Mouse (Mus musculus) embryonic facial prominence, embryonic 15.5 days (tissue): ENCODE measurements around the gene 9930111J21Rik1. TPM values are rescaled to one million over a fixed set of nuclear protein-coding genes. Genes with fewer than 3 reads are reported as not detected.
"Not testable (repeated sequence)": the region's sequence is repeated elsewhere in the genome, so short reads cannot be mapped to it uniquely, and the experiment has no call there.

Experiments
- ATAC-seq: fragments of 200-750 bp; cut with Nextera tagmentation; 2 replicates; pipeline ENCODE4 v1.8.0; 2017; ENCODE audit warnings: low read depth, moderate TSS enrichment; ENCODE audit not compliant: insufficient number of reproducible peaks, low FRiP score, low TSS enrichment
- H3K27ac ChIP-seq: fragments of 300-500 bp; sonication (generic); replicated peaks from 2 replicates; pipeline ENCODE4 v1.5.1; 2015; ENCODE audit warnings: mild to moderate bottlenecking, inconsistent platforms
- H3K27me3 ChIP-seq: fragments of 300-500 bp; sonication (generic); 2 replicates; pipeline ENCODE4 v1.6.1; 2015; ENCODE audit warnings: inconsistent platforms
- H3K36me3 ChIP-seq: fragments of 300-500 bp; sonication (generic); 2 replicates; pipeline ENCODE4 v1.6.1; 2015; ENCODE audit warnings: mild to moderate bottlenecking, inconsistent platforms
- H3K4me1 ChIP-seq: fragments of 300-500 bp; sonication (generic); 2 replicates; pipeline ENCODE4 v1.6.1; 2015; ENCODE audit warnings: inconsistent platforms
- H3K4me2 ChIP-seq: fragments of 300-500 bp; sonication (generic); replicated peaks from 2 replicates; pipeline ENCODE4 v1.6.1; 2015; ENCODE audit warnings: mild to moderate bottlenecking, inconsistent platforms
- H3K4me3 ChIP-seq: fragments of 300-500 bp; sonication (generic); replicated peaks from 2 replicates; pipeline ENCODE4 v1.5.1; 2015; ENCODE audit warnings: mild to moderate bottlenecking, inconsistent platforms
- H3K9ac ChIP-seq: fragments of 300-500 bp; sonication (generic); 2 replicates; pipeline ENCODE4 v1.6.1; 2015; ENCODE audit warnings: inconsistent platforms
- H3K9me3 ChIP-seq: fragments of 300-500 bp; sonication (generic); replicated peaks from 2 replicates; pipeline ENCODE4 v1.6.1; 2016; ENCODE audit warnings: inconsistent platforms
- WGBS: fragments of 180-500 bp; shearing (Covaris S2); methylation state at CpG from one replicate; pipeline ENCODE4 v1.1.7; 2015; 5-methylcytosine and 5-hydroxymethylcytosine counted together
- polyA plus RNA-seq: library from polyadenylated mRNA; unstranded; fragments of >200 nt; fragmentation: Nextera tagmentation; extraction: Ambion mirVana; gene quantifications from 2 replicates; pipeline ENCODE4 v1.2.1, GENCODE M21; 2015

Gene 9930111J21Rik1
- polyA plus RNA-seq, 1 experiment from 2014 or later: 0.49 TPM

DNA sequence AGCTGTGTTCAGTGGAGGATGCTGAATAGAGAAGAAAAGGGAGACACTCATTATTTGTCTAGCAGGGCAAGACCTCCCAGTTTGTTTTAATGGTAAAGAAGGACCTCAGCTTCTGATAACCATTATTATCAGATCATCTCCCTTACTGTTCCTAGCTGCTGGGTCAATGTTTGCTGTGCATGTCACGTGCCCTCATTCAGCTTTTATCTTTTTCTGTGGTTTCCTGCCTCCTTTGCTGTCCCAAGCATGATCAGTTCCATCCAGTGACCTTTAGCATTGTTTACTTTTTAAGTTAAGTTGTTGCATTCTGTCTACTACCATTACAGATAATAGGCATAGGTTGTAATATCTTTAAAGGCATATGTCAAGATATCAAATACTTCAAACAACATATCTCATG lies 70.7 kb downstream of the 9930111J21Rik1 start:
- ATAC-seq: no peak

DNA sequence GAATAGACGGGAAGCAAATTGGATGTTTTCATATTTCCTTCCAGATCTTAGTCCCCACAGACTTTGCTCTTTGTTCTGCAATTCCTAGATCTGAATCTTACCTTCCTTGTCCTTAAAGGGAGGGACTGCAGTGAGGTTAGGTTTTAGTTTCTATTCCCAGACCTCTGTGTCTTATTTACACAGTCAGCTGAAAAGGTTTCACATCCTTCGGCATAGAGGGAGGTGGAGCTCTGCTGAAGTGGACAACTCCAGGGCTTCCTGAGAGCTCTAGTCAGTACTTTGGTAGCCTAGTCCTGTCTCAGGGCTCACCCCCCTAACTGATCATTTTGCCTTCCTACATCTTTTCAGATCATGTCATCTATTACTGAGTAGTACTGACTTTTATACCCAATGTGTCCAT lies 77.2 kb downstream of the 9930111J21Rik1 start, which contains the start of gene Gm5431:
Gene Gm5431, minus strand, starts transcription at position 194 of the 400 bp plus-strand sequence.
- Histone ChIP-seq H3K36me3 (no peaks in the 10 kb centered on the region), H3K4me3 (no peak within 1 kb of the TSS), H3K9me3 (no peaks in the 10 kb centered on the region), H3K4me2 (no peak within 1 kb of the TSS), H3K27ac (no peak within 1 kb of the TSS), H3K4me1 (no peaks in the 10 kb centered on the region), H3K27me3 (no peaks in the 10 kb centered on the region), H3K9ac (no peak within 1 kb of the TSS)
- no peak for ATAC-seq
- WGBS: 53% methylated on average over 2 of the region's 2 CpGs

More for the DNA sequence above, 70.7 kb downstream of the 9930111J21Rik1 start:
- no peaks in the 10 kb centered on the region for H3K36me3 ChIP-seq
- WGBS: 47% methylated on average over 1 of the region's 1 CpGs
- no peaks in the 10 kb centered on the region for H3K9me3 ChIP-seq
- no peak overlapping the region for H3K4me2 ChIP-seq
- H3K4me1 ChIP-seq: no peaks in the 10 kb centered on the region
- no peaks in the 10 kb centered on the region for H3K27me3 ChIP-seq
- no peak overlapping the region for H3K9ac ChIP-seq
- H3K27ac ChIP-seq: no peak overlapping the region
- H3K4me3 ChIP-seq: no peak overlapping the region

DNA sequence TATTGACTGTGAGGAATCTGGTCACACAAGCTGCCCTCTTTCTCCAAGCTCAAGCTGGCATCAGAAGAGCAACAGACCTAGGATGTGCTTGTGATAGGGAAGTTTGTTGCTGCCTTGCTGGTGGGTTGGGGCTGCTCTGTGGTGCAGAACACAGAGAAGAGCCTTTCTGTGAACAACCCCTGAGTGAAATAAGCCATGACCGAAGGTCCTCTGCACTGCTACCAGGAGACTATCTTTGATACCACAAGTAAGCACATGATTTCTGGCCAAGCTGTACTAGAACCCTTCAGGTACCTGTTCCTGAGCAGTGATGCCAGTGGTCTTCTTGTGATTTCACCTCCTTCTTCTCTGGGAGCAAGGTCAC lies 77.6 kb downstream of the 9930111J21Rik1 start:
- H3K9me3 ChIP-seq, H3K4me2 ChIP-seq, ATAC-seq, H3K27ac ChIP-seq, H3K27me3 ChIP-seq, H3K36me3 ChIP-seq, H3K9ac ChIP-seq, H3K4me3 ChIP-seq, H3K4me1 ChIP-seq: not testable (repeated sequence)
- 90% methylated on average over 1 of the region's 1 CpGs for WGBS

DNA sequence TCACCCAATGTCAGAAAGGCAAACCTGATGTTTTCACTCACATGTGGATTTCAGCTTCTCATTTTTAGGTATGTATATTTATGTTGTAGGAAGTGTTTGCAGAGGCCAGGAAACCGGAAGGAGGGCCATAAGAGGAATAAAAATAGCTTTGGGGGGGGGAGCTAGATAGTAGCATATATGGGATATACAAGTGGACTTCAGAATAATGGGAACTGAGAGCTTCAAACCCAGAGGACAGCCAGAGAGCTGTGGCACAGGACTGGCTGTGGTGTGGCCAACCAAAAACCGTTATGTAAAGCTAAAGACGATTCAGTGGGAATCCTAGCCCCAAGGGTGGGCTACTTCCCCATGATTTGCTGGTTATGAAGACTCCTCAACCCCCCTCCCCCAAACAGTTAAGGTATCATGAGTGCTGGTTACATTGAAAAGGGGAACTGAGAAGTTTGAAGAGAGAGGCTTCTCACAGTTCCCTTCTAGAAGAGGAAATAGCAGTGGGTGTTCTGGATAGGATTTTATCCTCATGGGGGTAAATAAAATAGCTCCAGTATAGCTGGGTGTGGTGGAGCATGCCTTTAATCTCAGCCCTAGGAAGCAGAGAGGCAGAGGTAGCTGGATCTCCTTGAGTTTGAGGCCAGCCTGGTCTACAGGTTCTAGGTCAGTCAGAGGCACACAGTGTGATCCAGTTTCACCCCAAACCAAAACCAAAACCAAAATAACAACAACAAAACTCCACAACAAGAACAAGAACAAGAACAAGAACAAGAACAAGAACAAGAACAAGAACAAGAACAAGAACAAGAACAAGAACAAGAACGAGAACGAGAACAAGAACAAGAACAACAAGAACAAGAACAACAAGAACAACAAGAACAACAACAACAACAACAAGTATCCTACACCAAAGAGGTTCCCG lies 78.3 kb downstream of the 9930111J21Rik1 start:
- H3K4me2 ChIP-seq, H3K36me3 ChIP-seq, H3K27me3 ChIP-seq, H3K27ac ChIP-seq, H3K4me1 ChIP-seq, H3K4me3 ChIP-seq, H3K9ac ChIP-seq, ATAC-seq, H3K9me3 ChIP-seq: not testable (repeated sequence)
- WGBS: 74% methylated on average over 6 of the region's 6 CpGs

DNA sequence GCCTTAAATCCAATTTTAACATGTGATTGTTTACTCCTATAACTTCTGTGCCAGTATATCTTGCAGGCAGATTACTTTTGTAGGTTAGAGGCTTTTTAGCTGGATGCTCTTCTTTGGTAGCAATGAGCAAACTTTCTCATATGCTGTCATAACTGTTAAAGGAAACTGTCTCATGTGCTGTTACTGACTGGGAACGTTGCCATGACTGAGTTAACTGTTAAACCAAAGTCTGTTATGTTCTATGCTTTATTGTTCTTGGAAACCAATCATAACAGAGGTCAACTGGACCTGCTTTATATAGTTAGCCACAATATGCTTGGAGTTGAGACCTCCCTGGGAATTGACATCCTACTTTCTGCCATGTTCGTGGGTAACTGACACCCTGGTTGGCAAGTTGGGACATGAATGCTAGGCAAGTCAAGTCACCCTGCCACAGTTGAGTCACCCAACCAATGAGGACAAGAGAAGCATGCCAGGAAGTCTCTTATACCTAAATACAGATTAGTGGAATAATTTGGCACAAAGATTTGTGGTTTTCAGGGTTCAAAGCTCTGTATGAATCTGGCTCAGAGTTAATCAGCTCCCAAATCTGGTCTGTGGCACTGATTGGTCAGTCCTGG lies 80.3 kb downstream of the 9930111J21Rik1 start:
- H3K27ac ChIP-seq: no peak overlapping the region
- no peak overlapping the region for H3K4me3 ChIP-seq
- no peaks in the 10 kb centered on the region for H3K4me1 ChIP-seq
- no peaks in the 10 kb centered on the region for H3K36me3 ChIP-seq
- no peaks in the 10 kb centered on the region for H3K9me3 ChIP-seq
- no peak for ATAC-seq
- H3K4me2 ChIP-seq: no peak overlapping the region
- 69% methylated on average over 2 of the region's 2 CpGs for WGBS
- H3K9ac ChIP-seq: no peak overlapping the region
- no peaks in the 10 kb centered on the region for H3K27me3 ChIP-seq

Other genes with a start within 250 kb of the 9930111J21Rik1 start
- gene Rack1, start 179.1 kb downstream of the 9930111J21Rik1 start, polyA plus RNA-seq: 718 and 762 TPM in 2 replicates
- 7.5 and 8.1 TPM in 2 replicates for gene Trim41, start 162.0 kb downstream of the 9930111J21Rik1 start, polyA plus RNA-seq
- gene Trim7, start 153.3 kb downstream of the 9930111J21Rik1 start, polyA plus RNA-seq: 5.4 and 5.8 TPM in 2 replicates
- gene Gm12184, start 152.7 kb downstream of the 9930111J21Rik1 start, polyA plus RNA-seq: 2.3 and 4.9 TPM in 2 replicates
- 8.3 and 8.8 TPM in 2 replicates for gene Irgm1, start 107.7 kb downstream of the 9930111J21Rik1 start, polyA plus RNA-seq
- gene Gm5431, start 77.2 kb downstream of the 9930111J21Rik1 start, polyA plus RNA-seq: 0.20 and 0.49 TPM in 2 replicates
- gene Psme2b, start 33.2 kb downstream of the 9930111J21Rik1 start, polyA plus RNA-seq: 2.1 and 8.5 TPM in 2 replicates
- not detected in 2 replicates for gene Olfr56, start 509 bp downstream of the 9930111J21Rik1 start, polyA plus RNA-seq
- not detected in 2 replicates for gene Gm12185, start 12.8 kb upstream of the 9930111J21Rik1 start, polyA plus RNA-seq
- gene Tgtp1, start 14.8 kb upstream of the 9930111J21Rik1 start, polyA plus RNA-seq: 0.24 and 0.42 TPM in 2 replicates
- 0.83 and 0.91 TPM in 2 replicates for gene 9930111J21Rik2, start 71.8 kb upstream of the 9930111J21Rik1 start, polyA plus RNA-seq
- gene Tgtp2, start 84.8 kb upstream of the 9930111J21Rik1 start, polyA plus RNA-seq: 0.21 TPM in 2 replicates
- 2.1 and 2.6 TPM in 2 replicates for gene Ifi47, start 97.2 kb upstream of the 9930111J21Rik1 start, polyA plus RNA-seq
- 0.17 and 0.27 TPM in 2 replicates for gene Olfr1396, start 135.5 kb upstream of the 9930111J21Rik1 start, polyA plus RNA-seq
- 0.25 and 0.51 TPM in 2 replicates for gene Olfr1395, start 162.9 kb upstream of the 9930111J21Rik1 start, polyA plus RNA-seq
- gene Olfr1394, start 175.0 kb upstream of the 9930111J21Rik1 start, polyA plus RNA-seq: 0.05 TPM in 2 replicates
- 1.7 and 2.2 TPM in 2 replicates for gene Btnl9, start 207.8 kb upstream of the 9930111J21Rik1 start, polyA plus RNA-seq
- 36.0 and 36.7 TPM in 2 replicates for gene Zfp62, start 223.9 kb upstream of the 9930111J21Rik1 start, polyA plus RNA-seq